Mouse (Mus musculus) adrenal gland, adult 8-10 months (tissue): ENCODE measurements around the gene Abcb8. TPM values are rescaled to one million over a fixed set of nuclear protein-coding genes. Genes with fewer than 3 reads are reported as not detected.
A peak's percentile ranks its signal among the peaks of the same experiment; 100 is the strongest.
"Not testable (repeated sequence)": the region's sequence is repeated elsewhere in the genome, so short reads cannot be mapped to it uniquely, and the experiment has no call there.

Experiments
- DNase-seq: peaks from one replicate; pipeline ENCODE4 v3.0.0; 2022
- total RNA-seq, 4 experiments: library from RNA; stranded (reverse); gene quantifications; 2 replicates each; pipeline ENCODE4 v1.2.4; 2022

Abcb8 gene
- total RNA-seq, 4 experiments from 2014 or later: 73.5 to 97.6 (median 86.0) TPM

GRCm38 (mm10) chr5:24396254-24396653 is 2.8 kb downstream of the Abcb8 start:
- not testable (repeated sequence) for DNase-seq

- DNase-seq: no peak
Observed at GRCm38 (mm10) chr5:24399686-24400085, 6.2 kb downstream of the Abcb8 start.

GRCm38 (mm10) chr5:24400362-24400761 is 6.9 kb downstream of the Abcb8 start:
- no peak for DNase-seq

- no peak for DNase-seq
Observed at GRCm38 (mm10) chr5:24400911-24401605, 7.6 kb downstream of the Abcb8 start.

- no peak for DNase-seq
Observed at GRCm38 (mm10) chr5:24401969-24402368, 8.5 kb downstream of the Abcb8 start.

- no peak for DNase-seq
Observed at GRCm38 (mm10) chr5:24404594-24405360, 11.3 kb downstream of the Abcb8 start.

- DNase-seq: no peak
Observed at GRCm38 (mm10) chr5:24405389-24405876, 12.0 kb downstream of the Abcb8 start.

- DNase-seq: peak; percentile 64
Observed at GRCm38 (mm10) chr5:24408651-24409050, 15.2 kb downstream of the Abcb8 start.

GRCm38 (mm10) chr5:24409466-24409865 is 16.0 kb downstream of the Abcb8 start:
- no peak for DNase-seq

- DNase-seq: no peak
Observed at GRCm38 (mm10) chr5:24412063-24412462, 18.6 kb downstream of the Abcb8 start.

- DNase-seq: no peak
Observed at GRCm38 (mm10) chr5:24413042-24413693, 19.7 kb downstream of the Abcb8 start, which contains the start of gene Asic3. Asic3 (plus strand) TSS chr5:24413392.

GRCm38 (mm10) chr5:24413938-24414337 is 20.5 kb downstream of the Abcb8 start:
- DNase-seq: no peak

GRCm38 (mm10) chr5:24416222-24416736 is 22.8 kb downstream of the Abcb8 start:
- peak; percentile 50 for DNase-seq

- DNase-seq: no peak
Observed at GRCm38 (mm10) chr5:24417587-24417986, 24.1 kb downstream of the Abcb8 start.

- DNase-seq: no peak
Observed at GRCm38 (mm10) chr5:24420381-24420780, 26.9 kb downstream of the Abcb8 start.

GRCm38 (mm10) chr5:24423129-24424003 is 29.9 kb downstream of the Abcb8 start, which contains the start of the genes Cdk5 and Slc4a2:
Cdk5 (minus strand) TSS chr5:24423530.
Slc4a2 (plus strand) TSS chr5:24423837.
- peak; percentile 99 for DNase-seq

- no peak for DNase-seq
Observed at GRCm38 (mm10) chr5:24424004-24424781, 30.7 kb downstream of the Abcb8 start.

- DNase-seq: peak; percentile 71
Observed at GRCm38 (mm10) chr5:24424861-24425411, 31.5 kb downstream of the Abcb8 start.

GRCm38 (mm10) chr5:24425421-24426036 is 32.1 kb downstream of the Abcb8 start:
- peak; percentile 45 for DNase-seq

GRCm38 (mm10) chr5:24426037-24426432 is 32.6 kb downstream of the Abcb8 start:
- DNase-seq: no peak
